Mouse (Mus musculus) neutrophil, adult 65 days (primary cell): ENCODE measurements around the gene Pxmp4. TPM values are rescaled to one million over a fixed set of nuclear protein-coding genes. Genes with fewer than 3 reads are reported as not detected.

Experiments used
- total RNA-seq: library from RNA; stranded (reverse); gene quantifications from 2 replicates; pipeline ENCODE4 v1.2.4, GENCODE M21; 2023

Gene Pxmp4
- total RNA-seq: 13.9 and 14.9 TPM in 2 replicates

DNA sequence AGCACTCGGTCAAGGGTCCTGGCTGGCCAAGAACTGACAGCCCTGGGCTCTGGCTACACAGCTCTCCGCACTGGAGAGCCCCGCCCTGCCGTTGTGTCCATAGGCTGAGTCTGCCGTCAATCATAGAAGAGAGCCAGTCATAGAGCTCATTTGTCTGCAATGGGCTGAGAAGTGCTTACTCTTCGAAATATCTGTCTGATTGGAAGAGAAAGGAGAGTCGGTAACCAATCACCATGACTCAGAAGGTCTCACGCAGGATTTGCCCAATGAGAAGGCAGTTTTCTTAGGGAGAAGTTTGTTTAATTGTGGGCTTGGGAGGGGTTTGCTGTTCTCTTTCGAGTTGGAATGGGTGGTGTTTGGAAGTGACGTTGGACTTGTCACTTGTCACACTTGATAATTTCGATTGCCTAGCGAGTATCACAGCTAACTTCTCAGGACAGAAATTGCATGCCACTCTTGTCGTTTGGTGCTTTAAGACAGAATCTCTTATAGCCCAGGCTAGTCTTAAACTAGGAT lies at the start of gene Pxmp4:
Gene Pxmp4, minus strand, starts transcription at position 71 of the 516 bp plus-strand sequence.

DNA sequence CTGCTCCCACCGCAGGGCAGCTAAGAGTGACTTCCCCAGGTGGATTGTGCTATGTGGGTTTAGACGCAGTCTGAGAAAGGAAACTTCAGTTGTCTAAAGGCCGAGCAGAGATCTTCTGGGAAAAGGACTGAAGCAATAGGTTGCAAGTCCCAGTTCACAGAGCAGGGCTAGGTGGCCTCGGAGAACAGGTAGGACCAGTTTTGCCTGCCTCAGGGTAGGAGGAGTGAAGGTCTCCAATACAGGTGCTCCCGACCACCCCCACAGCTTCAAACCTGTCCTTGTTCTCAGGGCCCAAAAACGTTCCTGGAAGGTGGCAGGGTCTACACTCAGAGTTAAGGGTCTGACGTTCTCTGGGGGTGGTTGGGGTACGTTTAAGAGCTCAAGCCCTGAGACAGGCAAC lies 47.9 kb upstream of the Pxmp4 start, which contains the start of gene Chmp4b:
Gene Chmp4b, plus strand, starts transcription at position 343 of the 400 bp plus-strand sequence.

DNA sequence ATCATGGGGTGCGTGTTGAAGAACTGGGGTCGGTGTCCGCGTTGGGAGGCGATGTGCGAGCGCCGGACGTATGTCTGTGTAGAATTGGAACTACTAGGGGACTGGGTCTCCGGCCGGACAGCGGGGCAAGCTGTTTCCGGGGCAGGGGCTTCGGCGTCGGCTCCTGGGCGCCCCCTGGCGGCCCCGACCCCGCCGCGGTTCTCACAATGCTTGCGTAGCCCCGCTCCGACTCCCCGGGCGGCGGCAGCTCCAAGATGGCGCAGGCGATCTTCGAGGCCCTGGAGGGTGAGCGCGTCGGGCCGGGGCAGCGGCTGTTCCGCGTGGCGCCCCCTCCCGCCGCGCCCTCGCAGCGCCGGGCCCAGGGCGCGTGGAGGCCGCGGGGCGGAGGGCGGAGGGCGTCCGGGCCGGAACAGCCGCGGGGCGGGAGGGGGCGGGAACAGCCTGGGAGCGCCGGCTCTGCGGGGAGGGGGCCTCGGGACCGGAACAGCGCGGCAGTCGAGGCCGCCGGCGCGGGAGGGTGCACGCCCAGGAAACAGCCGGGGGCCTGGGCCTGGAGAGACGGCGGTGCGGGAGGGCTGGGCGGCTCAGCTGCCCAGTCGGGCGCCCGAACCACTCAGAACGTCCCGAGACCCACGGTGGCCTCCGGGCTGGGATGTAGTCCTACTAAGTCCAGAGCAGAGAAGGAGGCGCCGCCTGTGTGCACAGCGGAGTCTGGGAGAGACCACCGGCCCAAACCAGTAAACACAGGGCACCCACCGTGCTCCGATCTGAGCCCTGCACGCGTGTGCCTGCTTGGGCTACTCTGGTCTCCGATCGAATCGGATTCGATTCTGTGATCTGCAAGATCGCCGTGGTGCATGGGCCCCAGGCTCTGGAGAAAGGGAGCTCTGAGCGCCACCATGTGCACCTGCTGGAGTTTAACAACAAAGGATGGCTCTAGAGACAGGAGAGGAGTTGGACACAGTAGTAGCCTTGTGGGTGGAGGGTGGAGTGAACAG lies 9.9 kb upstream of the Pxmp4 start, which contains the start of the genes Zfp341 and 4930519P11Rik:
Gene Zfp341, plus strand, starts transcription at position 180 of the 998 bp plus-strand sequence.
Gene 4930519P11Rik, minus strand, starts transcription at position 320 of the 998 bp plus-strand sequence.

DNA sequence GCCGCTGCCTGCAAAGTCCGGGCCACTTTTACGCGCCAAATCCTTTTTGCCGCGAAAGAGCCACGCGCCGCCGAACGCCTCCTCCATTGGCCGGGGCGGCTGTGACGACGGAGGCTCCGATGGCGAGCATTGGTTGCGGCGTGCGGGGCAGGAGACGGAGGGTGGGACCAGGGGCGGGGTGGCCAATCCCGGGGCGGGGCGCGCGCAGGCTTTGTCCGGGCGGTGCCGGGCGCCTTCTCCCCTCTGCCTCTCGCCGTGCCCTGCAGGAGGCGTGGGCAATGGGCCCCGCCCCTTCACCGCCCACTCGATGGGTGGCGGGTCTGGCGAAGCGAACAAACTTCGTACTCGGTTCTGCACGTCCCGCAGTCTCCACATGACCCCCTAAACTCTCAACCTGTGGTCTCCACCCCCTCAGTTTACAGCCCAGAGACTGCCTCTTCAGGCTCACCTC lies 33.6 kb downstream of the Pxmp4 start, which contains the start of gene E2f1:
Gene E2f1, minus strand, starts transcription at position 57 of the 451 bp plus-strand sequence.

DNA sequence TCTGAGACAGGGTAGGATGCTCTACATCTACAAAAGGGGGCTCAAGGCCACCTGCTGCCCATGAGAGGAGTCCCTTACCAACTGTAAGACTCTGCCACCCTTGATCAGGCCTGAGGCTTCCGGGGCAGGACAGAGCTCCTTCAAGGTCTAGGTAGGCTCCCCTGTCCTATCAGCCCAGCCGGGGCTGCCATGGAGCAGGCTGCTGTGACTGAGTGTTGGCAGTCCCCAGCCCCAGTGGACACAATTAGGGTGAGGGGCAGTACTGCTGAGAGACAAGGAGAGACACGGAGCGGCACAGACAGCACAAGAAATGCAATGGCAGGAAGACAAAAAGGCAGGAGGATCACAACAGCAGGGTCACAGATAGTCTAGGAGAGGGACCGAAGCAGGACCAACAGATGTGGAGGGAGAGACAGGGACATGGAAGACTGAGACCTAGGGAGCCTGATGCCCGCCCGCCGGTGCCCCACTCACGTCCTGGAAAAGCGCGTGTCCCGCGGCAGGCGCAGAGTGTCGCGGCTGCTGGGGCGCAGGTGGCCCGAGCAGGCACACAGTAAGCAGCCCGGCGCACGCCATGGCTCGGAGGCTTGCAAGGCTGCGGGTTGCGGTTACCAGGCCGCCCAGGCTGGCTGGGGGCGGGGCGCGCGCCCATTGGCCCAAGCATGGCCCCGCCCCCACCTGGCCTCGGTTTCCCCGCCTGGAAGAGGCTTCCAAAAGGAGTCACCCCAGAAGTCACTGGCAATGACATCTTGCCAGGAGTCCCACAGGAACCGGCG lies 45.1 kb downstream of the Pxmp4 start, which contains the start of gene Necab3:
Gene Necab3, minus strand, starts transcription at position 627 of the 776 bp plus-strand sequence.

DNA sequence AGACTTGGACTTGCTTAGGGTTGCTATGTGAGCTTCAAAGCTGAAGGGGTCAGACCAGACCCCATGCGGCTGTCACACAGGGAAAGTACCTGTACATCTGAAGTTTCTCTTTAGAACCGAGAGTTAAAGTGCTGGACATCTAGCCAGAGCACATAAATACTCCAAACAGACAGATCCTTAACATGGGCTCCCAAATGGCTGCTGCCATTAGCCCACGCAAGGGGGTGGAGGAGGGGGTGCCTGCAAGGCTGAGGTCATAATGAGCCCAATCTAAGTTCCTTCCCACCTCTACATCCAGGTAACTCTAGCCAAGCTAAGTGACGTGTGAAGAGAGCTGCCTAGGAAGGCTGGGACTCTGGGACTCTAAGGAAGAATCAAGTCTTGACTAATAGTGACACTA lies 52.0 kb downstream of the Pxmp4 start, which contains the start of gene Actl10:
Gene Actl10, plus strand, starts transcription at position 301 of the 400 bp plus-strand sequence.

DNA sequence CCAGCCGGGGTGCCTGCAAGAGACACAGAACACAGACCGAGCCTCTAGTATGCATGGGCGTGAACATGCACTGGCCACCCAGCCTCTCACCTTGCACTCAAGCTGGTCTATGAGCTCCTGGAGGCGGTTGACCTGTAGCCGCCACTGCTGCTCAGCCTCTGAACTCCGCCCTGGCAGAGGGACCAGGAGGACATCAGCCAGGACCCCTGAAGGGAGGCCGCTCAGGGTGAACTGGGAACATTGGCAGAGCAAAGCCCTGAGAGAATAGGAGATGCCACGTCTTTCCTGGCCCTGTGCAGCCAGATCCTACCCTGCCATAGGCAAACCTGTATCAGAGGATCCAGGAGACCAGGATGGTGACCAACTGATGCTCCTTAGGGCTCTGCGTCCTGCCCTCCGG lies 56.8 kb downstream of the Pxmp4 start, which contains the start of gene 1700003F12Rik:
Gene 1700003F12Rik, plus strand, starts transcription at position 375 of the 400 bp plus-strand sequence.

Other genes with a start within 250 kb of the Pxmp4 start
- 6.5 and 7.6 TPM in 2 replicates for gene Cdk5rap1, start 230.7 kb downstream of the Pxmp4 start, total RNA-seq
- 0.98 and 1.4 TPM in 2 replicates for gene Snta1, start 195.6 kb downstream of the Pxmp4 start, total RNA-seq
- gene Cbfa2t2, start 167.2 kb downstream of the Pxmp4 start, total RNA-seq: 18.3 and 30.7 TPM in 2 replicates
- 0.76 TPM in 1 of 2 replicates, not detected in the other for gene 1700003F12Rik, start 56.6 kb downstream of the Pxmp4 start, total RNA-seq
- gene Actl10, start 51.9 kb downstream of the Pxmp4 start, total RNA-seq: 0.32 TPM in 1 of 2 replicates, not detected in the other
- gene Necab3, start 44.8 kb downstream of the Pxmp4 start, total RNA-seq: 1.1 and 2.1 TPM in 2 replicates
- 14.2 and 18.8 TPM in 2 replicates for gene E2f1, start 33.8 kb downstream of the Pxmp4 start, total RNA-seq
- 2.7 and 3.6 TPM in 2 replicates for gene Zfp341, start 9.6 kb upstream of the Pxmp4 start, total RNA-seq
- gene 4930519P11Rik, start 9.7 kb upstream of the Pxmp4 start, total RNA-seq: 0.91 TPM in 1 of 2 replicates, not detected in the other
- gene Chmp4b, start 48.0 kb upstream of the Pxmp4 start, total RNA-seq: 203 and 242 TPM in 2 replicates
- not detected in 2 replicates for gene Gm14214, start 166.3 kb upstream of the Pxmp4 start, total RNA-seq
- 161 and 165 TPM in 2 replicates for gene Raly, start 187.4 kb upstream of the Pxmp4 start, total RNA-seq
- not detected in 2 replicates for gene a, start 187.7 kb upstream of the Pxmp4 start, total RNA-seq